Mouse (Mus musculus): Measurements from ENCODE around the gene Fam214a.

The Fam214a gene

GRCm38 (mm10) chr9:74952106-74952505 is 578 bp upstream of the Fam214a start:
- DNase-seq (ENCODE audit: low spot score), result no peak

DNA sequence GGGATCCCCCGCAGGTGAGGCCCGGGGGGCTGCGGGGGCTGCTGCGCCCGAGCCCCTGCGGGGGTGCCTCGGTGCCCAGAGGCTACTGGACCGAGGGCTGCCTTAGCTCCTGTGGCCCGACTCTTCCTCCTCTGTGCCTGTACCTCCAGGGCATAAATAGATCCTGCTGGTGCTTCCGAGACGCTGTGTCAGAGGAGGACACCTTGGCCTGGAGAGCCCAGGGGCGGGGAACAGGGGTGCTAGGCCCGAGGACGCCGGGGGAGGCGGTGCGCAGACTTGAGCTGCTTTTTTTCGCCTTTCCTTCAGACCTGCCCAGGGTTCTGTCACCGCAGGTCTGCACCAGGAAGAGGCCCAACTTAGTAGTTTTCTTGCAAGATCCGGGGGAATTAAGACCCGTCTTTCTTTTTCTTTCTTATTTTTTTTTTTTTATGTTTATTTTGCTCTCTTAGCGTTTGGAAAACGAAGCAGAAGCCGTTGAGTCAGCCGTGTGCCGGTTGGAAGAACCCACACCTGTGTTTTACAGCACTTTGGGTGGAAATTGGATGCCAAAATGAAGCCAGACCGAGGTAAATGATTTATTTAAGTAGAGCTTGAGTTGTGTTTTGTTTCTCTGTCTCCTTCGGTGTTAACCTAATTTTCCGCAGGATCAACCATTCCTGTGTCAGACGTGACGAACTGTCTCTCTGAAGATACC is 728 bp downstream of the Fam214a start:
- DNase-seq (ENCODE audit: low spot score), result peak; percentile 48

GRCm38 (mm10) chr9:74953959-74954279 is 1.2 kb downstream of the Fam214a start:
- no peak for DNase-seq (ENCODE audit: low spot score)

GRCm38 (mm10) chr9:74954387-74954786 is 1.7 kb downstream of the Fam214a start:
- DNase-seq (ENCODE audit: low spot score), result no peak

- no peak for DNase-seq (ENCODE audit: low spot score)
Measured at GRCm38 (mm10) chr9:74960630-74961029, 7.9 kb downstream of the Fam214a start.

- DNase-seq (ENCODE audit: low spot score), result no peak
Measured at GRCm38 (mm10) chr9:74961073-74961575, 8.4 kb downstream of the Fam214a start.

DNA sequence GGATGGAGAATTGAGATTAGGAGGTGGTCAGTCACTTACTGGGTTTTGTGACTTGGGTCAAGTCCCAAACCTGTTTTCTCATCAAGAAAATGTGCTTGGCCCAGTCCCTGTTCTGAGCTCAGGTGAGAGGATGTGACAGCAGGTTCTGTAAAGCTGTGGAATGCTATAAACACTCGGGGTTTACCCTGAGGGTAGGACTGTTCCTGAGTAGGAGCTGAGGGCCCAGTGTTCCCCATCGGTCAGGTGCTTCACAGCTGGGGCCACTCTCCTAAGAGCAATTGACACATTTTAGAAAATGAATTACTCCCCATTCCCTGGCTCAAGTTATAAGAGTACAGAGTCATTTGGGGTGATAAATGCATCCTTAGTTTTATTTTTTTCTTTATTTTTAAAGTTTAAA is 11.3 kb downstream of the Fam214a start:
- DNase-seq (ENCODE audit: low spot score), result no peak

GRCm38 (mm10) chr9:74964866-74965384 is 12.2 kb downstream of the Fam214a start:
- DNase-seq (ENCODE audit: low spot score), result no peak

- no peak for DNase-seq (ENCODE audit: low spot score)
Measured at GRCm38 (mm10) chr9:74966200-74966599, 13.5 kb downstream of the Fam214a start.

GRCm38 (mm10) chr9:74968647-74969428 is 16.2 kb downstream of the Fam214a start:
- DNase-seq (ENCODE audit: low spot score), result no peak

- DNase-seq (ENCODE audit: low spot score), result no peak
Measured at GRCm38 (mm10) chr9:74970591-74970990, 17.9 kb downstream of the Fam214a start.

DNA sequence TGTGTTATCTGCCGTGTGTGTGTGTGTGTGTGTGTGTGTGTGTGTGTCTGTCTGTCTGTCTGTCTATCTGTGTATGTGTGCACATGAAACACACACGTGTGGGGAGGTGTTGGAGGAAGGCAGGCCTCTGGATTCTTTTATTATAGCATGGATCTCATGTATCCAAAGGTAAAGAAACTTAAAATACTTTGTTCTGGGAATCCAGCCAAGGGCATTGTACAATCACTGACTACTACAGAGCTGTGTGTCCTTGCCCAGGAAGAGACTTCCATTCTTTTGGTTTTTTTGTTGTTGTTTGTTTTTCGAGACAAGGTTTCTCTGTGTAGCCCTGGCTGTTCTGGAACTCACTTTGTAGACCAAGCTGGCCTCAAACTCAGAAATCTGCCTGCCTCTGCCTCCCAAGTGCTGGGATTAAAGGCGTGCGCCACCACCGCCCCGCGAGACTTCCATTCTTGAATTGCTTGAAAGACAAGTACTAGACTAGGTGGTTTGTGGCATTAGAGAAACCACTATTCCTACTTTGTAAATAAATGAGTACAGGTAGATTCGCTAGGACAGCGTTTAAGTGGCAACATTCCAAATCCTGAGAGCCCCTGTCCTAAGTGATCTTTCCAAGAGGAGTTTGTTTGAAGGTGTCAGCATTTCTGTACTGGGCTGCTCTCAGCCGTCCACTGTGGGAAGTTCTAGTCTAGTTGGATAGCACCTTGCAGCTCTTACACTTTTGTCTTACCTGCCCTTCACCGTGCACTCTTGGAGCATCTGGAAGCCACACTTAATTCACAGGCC is 18.7 kb downstream of the Fam214a start:
- no peak for DNase-seq (ENCODE audit: low spot score)

DNA sequence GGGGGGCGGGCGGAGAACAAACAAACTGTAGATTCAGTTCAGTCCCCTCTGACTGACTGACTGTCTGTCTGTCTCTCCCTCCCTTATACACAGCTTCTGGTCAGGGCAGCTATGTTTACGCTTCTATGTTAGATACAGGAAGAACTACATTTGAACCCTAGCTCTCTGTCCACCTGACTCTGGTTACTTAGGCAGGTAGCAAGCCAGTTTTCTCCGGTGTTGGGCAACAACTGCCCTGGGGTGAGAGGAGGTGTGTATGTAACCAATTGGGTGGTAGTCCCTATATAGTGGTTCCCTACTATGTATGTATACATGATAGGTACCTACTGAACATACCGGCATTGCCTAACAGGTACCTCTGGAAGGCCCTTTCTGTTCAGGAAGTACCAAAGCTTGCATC is 20.1 kb downstream of the Fam214a start:
- no peak for DNase-seq (ENCODE audit: low spot score)

GRCm38 (mm10) chr9:74973154-74973553 is 20.5 kb downstream of the Fam214a start:
- no peak for DNase-seq (ENCODE audit: low spot score)

- no peak for DNase-seq (ENCODE audit: low spot score)
Measured at GRCm38 (mm10) chr9:74974758-74975157, 22.1 kb downstream of the Fam214a start.

GRCm38 (mm10) chr9:74975416-74975815 is 22.7 kb downstream of the Fam214a start:
- DNase-seq (ENCODE audit: low spot score), result no peak

- peak; percentile 77 for DNase-seq (ENCODE audit: low spot score)
Measured at GRCm38 (mm10) chr9:74975911-74976563, 23.4 kb downstream of the Fam214a start.

- DNase-seq (ENCODE audit: low spot score), result no peak
Measured at GRCm38 (mm10) chr9:74977251-74977650, 24.6 kb downstream of the Fam214a start.

GRCm38 (mm10) chr9:74977962-74978361 is 25.3 kb downstream of the Fam214a start:
- DNase-seq (ENCODE audit: low spot score), result no peak

GRCm38 (mm10) chr9:74978868-74979267 is 26.2 kb downstream of the Fam214a start:
- no peak for DNase-seq (ENCODE audit: low spot score)

GRCm38 (mm10) chr9:74979371-74979770 is 26.7 kb downstream of the Fam214a start:
- DNase-seq (ENCODE audit: low spot score), result no peak

DNA sequence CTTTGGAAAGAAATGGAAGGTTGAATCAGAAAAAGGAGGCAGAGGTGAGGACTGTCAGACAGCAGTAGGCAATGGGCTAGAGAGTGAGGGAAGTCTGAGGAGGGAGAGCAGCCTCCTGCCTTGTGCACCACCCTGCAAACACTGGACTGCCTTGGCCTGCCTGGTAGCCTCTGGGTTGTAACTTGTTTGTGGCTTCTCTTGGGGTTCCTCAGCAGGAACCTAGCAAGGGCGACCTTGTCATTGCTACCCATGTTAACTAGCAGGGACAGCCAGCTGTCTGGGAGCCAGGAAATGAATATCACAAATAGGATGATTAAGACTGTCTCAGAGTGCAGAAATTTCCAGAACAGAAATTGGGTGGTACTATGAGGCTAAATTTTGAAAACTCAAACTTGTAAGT is 27.2 kb downstream of the Fam214a start:
- DNase-seq (ENCODE audit: low spot score), result no peak
